Mouse (Mus musculus): ENCODE measurements around the gene Tpp1.

DNA sequence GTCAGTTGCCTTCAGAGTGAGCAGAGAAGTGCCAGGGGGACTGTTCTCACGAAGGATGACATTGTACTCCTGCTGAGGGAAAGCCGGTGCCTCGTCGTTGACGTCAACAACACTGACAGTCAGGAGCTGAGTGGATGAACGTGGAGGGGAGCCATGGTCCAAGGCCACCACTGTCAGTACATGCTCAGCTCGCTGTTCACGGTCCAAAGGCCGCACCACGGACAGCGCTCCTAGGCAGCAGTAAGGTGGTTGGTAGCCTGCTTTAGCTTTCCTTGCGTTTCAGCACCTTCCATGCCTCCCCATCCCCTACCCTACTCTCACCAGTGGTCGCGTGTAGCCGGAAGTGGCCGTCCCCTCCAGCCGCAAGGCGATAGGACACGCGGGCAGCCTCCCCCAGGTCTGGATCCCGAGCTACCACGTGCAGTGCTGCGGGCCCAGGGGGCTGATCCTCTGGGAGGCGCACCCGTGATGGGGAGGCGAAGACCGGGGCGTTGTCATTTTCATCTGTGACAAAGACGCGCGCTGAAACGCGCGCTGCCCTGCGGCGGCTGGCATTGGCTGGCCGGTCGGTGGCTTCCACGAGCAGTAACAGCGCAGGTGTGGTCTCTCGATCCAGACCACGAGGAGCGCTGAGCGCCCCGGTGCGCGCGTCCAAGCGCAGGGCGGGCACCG, 9.9 kb upstream of the Tpp1 start:
- TF ChIP-seq CTCF (IDR thresholded peaks at IDR 0.05; ENCODE audit: extremely low read depth, insufficient read depth, low read length) (no peak), POLR2A (IDR thresholded peaks at IDR 0.05; ENCODE audit: extremely low read depth, insufficient read depth, low read length) (no peak)
